Mouse (Mus musculus) ovary, postnatal 14 days (tissue): ENCODE measurements around the gene Klrb1f.
"Not testable (repeated sequence)": the region's sequence is repeated elsewhere in the genome, so short reads cannot be mapped to it uniquely, and the experiment has no call there.

Experiments
- DNase-seq: peaks from one replicate; pipeline ENCODE4 v3.0.0; 2022; ENCODE audit warnings: low spot score

Klrb1f gene

DNA sequence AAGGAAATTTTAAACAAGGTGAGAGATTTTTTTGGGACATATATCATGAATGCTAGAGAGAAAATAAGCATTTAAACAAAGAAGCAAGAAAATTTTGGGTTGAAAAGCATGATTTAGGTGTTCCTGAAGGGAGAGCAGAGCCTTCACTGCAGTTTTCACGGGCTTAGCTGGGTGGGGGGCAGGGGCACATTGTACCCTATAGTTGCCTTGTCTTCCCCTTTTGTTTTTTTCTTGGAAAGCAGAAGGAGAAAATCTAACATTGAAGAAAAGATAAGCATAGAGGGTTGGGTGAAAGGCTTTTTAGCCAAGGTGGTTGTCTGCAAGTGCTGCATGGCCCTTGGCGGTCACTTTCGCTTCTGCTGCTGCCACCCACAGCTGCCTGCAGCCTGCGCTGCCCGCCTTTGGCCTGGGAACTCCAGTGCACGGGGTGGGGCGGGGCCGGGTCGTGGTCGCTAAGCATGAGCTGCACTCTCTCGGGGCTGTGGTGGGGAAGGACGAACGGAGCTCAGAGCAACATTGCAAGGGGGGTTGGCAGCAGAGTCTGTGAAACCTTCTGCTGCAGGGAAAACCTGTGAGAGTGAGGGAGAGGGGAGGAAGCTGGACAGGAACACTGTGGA lies 3.3 kb downstream of the Klrb1f start:
- DNase-seq = peak; percentile 20

- peak; percentile 6 for DNase-seq
Observed at GRCm38 (mm10) chr6:129049596-129050251, 4.0 kb downstream of the Klrb1f start.

DNA sequence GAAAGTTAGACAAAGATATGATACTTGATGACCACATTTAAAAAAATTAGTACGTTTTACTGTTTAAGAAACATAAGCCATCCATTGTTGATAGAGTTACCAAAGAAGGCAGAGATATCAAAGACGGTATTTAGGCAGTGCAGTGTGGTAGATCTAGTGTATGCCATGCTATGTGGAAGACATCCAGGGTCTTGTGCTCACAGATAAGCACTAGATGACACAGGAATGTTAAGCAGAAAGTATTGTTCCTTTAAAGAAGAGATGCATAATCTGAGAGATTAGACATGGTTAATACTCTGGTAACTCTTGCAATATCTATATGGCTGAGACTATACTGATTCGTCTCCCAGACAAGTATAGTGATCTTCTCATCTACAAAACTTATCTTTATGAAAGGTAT lies 5.4 kb downstream of the Klrb1f start:
- DNase-seq = no peak

GRCm38 (mm10) chr6:129051731-129052130 lies 6.0 kb downstream of the Klrb1f start:
- no peak for DNase-seq

DNA sequence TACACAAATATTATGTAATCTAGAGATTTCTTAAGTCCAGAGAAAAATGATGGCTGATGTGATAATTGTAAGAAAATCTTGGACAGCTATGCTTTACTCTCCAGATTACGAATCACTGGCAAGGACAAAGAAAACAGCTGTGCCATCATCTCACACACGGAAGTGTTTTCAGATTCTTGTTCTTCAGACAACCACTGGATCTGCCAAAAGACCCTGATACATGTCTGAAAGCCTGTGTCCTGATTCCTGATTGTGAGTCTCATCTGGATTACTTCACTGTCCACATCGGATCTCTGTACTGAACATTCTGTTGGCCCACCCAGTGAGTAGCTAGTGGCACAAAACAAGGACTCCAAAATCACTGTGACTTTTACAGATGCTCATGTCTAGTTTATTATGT lies 10.5 kb downstream of the Klrb1f start:
- DNase-seq = no peak

DNA sequence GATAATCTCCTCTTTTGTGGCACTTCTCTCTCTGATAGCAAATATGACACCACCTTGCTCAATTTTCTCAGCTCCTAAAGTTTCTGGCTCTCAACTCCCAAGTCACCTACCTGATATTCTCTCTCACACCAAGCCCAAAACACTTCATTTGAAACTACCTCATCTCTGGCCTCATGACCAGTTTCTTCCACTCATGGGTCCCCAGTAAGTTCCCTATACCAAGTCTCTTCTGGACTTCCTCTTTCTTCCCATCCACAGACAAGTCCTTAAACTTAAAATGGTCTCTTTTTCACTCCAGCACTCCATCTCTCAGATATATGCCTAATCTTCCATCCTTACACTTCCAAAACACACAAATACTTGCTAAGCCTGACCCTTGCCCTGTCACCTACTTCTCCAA lies 12.3 kb downstream of the Klrb1f start:
- DNase-seq = no peak

- no peak for DNase-seq
Observed at GRCm38 (mm10) chr6:129065407-129065806, 19.7 kb downstream of the Klrb1f start.

DNA sequence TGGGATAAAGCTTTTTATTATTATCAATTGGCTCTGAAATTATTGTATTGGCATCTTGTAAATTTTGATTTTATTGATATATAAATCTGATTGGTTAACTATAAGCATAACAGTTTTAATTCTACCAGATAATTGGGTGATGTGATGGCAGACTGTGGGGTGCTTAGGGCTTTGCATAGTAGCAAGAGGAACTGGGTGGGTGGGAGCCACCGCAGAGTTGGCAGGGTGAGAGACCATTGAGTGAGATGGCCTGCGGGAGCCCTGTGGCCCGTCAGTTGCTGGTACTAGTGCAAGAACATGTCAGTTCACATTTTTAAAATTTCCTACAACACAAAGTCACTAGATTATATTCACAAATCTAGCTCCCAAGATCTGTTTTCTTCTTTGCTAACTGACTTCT lies 20.2 kb downstream of the Klrb1f start:
- no peak for DNase-seq

- no peak for DNase-seq
Observed at GRCm38 (mm10) chr6:129066530-129066929, 20.8 kb downstream of the Klrb1f start.

DNA sequence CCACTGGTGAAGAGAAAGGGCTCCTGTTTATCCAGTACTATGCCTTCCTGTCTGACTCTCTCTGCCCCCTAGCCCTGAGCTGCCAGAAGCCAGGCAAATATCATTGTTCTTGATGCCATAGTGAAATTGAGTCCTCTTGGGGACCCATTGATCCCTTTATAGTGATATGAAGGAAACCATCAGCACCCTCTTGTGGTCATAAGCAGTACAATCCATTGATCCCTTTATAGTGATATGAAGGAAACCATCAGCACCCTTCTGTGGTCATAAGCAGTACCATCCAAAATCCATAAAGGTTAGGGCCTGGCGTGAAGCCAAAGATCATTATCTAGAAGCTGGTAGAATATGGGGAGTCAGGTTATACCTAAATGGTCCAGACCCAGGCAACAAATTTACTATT lies 21.3 kb downstream of the Klrb1f start:
- DNase-seq = peak; percentile 22

DNA sequence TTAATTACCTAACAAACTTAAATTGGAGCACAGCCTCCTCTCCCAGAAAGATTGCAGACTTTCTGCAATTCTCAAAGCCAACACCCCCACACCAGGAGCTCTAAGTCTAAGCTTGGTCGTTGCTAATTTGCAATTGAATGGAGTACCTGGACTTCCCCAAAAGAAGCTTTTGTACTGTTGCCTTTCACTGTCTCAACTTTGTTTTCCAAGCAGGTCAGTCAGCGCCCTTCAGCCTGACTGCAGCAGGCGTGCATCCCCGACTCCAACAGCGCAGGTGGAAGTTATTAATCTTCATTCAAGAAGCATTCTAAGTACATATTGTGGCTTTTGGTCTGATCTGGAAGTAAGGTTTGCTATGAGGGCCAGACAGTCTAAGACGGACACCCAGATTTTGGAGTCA lies 39.4 kb downstream of the Klrb1f start:
- DNase-seq = no peak

GRCm38 (mm10) chr6:129086031-129086430 lies 40.3 kb downstream of the Klrb1f start:
- not testable (repeated sequence) for DNase-seq

DNA sequence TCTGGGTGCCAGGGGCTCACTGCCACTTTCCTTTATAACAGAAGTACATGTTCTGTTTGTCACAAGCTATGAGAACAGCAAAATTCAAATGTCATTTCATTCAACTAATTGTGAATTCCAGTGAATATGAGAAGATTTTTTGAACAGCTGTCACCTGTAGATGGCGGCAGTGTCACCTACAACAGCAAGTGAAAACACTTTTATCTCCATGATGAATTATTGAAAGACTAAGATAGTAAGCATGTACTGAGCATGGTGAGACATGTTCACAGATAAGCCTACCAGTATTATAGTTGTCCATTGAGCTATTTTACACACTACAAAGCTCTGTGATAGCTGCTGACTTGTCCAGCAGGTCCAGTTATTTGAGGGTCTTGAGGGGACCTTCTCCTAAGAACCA lies 42.5 kb downstream of the Klrb1f start:
- no peak for DNase-seq

GRCm38 (mm10) chr6:129088596-129088995 lies 42.9 kb downstream of the Klrb1f start:
- DNase-seq = not testable (repeated sequence)

GRCm38 (mm10) chr6:129095166-129095565 lies 49.5 kb downstream of the Klrb1f start:
- DNase-seq = peak; percentile 18

DNA sequence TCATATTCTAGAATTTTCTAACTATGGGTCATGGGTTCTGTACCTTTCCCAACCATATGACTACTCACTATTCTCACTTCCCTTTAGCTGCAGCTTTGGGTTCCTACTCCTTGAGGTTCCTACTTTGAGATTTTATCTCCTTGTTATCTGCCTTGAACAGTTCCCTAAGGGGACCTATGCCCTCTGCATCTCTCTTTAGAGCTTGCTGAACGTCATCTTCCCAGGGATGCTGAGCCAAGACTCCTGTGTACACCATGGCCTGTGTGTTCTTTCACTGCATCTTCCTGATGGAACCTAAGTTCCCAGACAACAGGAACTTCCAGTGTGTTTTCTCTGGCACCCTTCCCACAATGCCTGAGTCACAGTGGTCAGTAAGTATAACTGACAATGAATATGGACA lies 52.2 kb downstream of the Klrb1f start:
- DNase-seq = no peak

GRCm38 (mm10) chr6:129100794-129101193 lies 55.1 kb downstream of the Klrb1f start, which contains the start of gene Clec2e:
Gene Clec2e, minus strand, starts transcription at chr6:129100913.
- not testable (repeated sequence) for DNase-seq

GRCm38 (mm10) chr6:129101604-129102003 lies 55.9 kb downstream of the Klrb1f start:
- DNase-seq = no peak

DNA sequence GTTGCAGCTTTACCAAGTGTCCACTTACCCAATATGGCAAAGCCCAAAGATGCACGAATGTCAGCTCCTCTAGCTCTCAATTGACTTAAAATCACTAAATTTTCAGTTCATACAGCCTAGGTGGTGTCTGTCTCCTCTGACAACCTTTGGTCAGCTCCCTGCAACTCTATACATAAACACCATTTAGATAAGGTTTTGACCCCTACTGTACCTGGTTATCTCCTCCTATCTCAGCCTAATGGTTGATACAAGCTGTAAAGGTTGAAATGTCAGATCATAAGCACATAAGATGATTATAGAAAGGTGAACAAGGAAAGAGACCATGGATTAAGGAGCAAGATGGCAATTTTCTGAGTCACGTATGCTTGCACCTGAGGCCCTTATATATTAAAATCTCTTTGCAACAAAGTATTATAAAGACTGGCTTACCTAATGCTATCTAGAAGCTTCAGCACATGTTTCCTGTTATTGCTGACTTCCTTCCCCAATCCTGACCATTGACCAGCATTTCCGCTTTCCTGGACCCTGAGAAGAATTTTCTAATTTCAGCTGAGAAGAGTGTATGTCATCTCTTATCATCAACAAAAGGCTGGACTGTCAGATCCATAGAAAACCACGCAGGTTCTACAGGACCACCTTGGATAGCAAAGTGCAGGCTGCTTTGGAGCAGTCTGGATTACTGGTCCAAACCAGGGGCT lies 57.3 kb downstream of the Klrb1f start:
- DNase-seq = no peak
